Mouse (Mus musculus) kidney, adult 2 months (tissue): ENCODE results near the gene Micall1. TPM values are rescaled to one million over a fixed set of nuclear protein-coding genes. Genes with fewer than 3 reads are reported as not detected.

Source experiments
- DNase-seq: peaks from one replicate; pipeline ENCODE4 v3.0.0; 2021
- H3K27ac ChIP-seq: fragments of 200-500 bp; 2 replicates; pipeline ENCODE4 v1.5.1; 2012; ENCODE audit warnings: low read depth, low read length, control low read depth, inconsistent platforms; ENCODE audit not compliant: insufficient read depth
- H3K27me3 ChIP-seq: fragments of 200-500 bp; replicated peaks from 2 replicates; pipeline ENCODE4 v1.6.1; 2012; ENCODE audit warnings: mild to moderate bottlenecking, moderate library complexity, low read length, inconsistent platforms; ENCODE audit not compliant: control insufficient read depth, insufficient read depth
- H3K36me3 ChIP-seq: fragments of 200-500 bp; 2 replicates; pipeline ENCODE4 v1.6.1; 2012; ENCODE audit warnings: mild to moderate bottlenecking, moderate library complexity, low read length, inconsistent platforms; ENCODE audit not compliant: control insufficient read depth, insufficient read depth
- H3K4me1 ChIP-seq: fragments of 200-500 bp; 2 replicates; pipeline ENCODE4 v1.6.1; 2011; ENCODE audit warnings: low read length; ENCODE audit not compliant: control insufficient read depth, insufficient read depth
- H3K4me3 ChIP-seq: fragments of 200-500 bp; 2 replicates; pipeline ENCODE4 v1.5.1; 2011; ENCODE audit warnings: mild to moderate bottlenecking, low read depth, low read length, control low read depth; ENCODE audit not compliant: insufficient read depth
- CTCF ChIP-seq: fragments of 200-500 bp; conservative IDR thresholded peaks from 2 replicates; pipeline ENCODE4 v1.5.1; 2011; ENCODE audit warnings: low read depth, mild to moderate bottlenecking, control low read depth, low read length, moderate library complexity, mixed read lengths; ENCODE audit not compliant: insufficient read depth, insufficient read length
- POLR2A ChIP-seq: fragments of 200-500 bp; IDR thresholded peaks from one replicate; pipeline ENCODE4 v1.6.1; 2011; ENCODE audit warnings: low read depth, low read length, control low read depth
- WGBS: fragments of 180-500 bp; shearing (Covaris S2); methylation state at CpG from one replicate; pipeline ENCODE4 v1.1.7; 2018; 5-methylcytosine and 5-hydroxymethylcytosine counted together
- polyA plus RNA-seq: library from polyadenylated mRNA; depleted of rRNA; stranded (reverse); fragments of >200 nt; gene quantifications from 2 replicates; pipeline ENCODE4 v1.2.3, GENCODE M21; 2012

The Micall1 gene
- polyA plus RNA-seq, 1 experiment = 23.3 TPM

DNA sequence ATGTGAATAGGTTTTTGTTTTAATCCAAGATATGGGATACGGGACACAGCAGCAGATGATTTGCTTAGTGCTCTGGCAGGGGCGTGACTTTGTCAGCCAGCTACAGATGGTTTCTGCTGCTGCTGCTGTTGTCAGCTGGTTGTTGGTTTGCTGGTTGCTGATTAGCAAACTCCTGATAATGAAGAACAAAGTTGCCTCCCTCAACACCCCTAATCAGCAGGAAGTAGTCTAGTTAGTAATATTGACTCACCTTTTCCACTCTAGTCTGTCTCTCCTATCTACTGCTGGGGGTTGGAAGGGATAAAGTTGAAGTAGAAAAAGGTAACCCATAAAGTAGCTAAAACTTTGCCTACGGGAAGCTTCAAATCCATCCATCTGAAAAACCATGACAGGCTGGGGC, 41.1 kb upstream of the Micall1 start:
- DNase-seq = no peak
- H3K4me1 ChIP-seq = peaks cover 5% of the 10 kb centered on the region; the same call in 1 of the 2 replicates
- H3K27me3 ChIP-seq = no peaks in the 10 kb centered on the region
- 65% methylated on average over 3 of the region's 3 CpGs for WGBS
- TF ChIP-seq CTCF = no peak
- TF ChIP-seq POLR2A = no peak
- no peak overlapping the region for H3K4me3 ChIP-seq
- H3K27ac ChIP-seq = no peak overlapping the region
- H3K36me3 ChIP-seq = no peaks in the 10 kb centered on the region

DNA sequence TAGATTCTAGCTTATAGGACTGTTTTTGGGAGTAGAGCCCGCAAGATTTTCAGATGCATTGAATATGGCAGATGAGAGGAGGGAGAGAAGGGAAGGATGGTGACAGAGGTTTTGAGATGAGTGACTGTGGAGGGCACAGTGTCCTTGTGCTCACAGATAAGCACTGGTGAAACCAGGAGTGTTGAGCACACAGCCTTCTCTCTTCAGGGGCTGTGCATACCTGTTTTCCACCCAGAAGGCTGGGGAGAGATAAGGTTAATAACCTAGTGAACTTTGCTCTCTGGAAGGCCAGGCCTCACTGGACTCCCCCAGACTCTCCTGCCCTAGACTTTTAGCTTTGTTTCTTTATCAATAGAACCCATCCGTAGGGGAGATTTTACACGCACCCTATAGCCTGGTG, 40.3 kb upstream of the Micall1 start:
- Histone ChIP-seq H3K4me3 (no peak overlapping the region), H3K27ac (no peak overlapping the region), H3K27me3 (no peaks in the 10 kb centered on the region), H3K36me3 (no peaks in the 10 kb centered on the region), H3K4me1 (peaks cover 3% of the 10 kb centered on the region; the same call in 1 of the 2 replicates)
- no peak for TF ChIP-seq CTCF
- no peak for TF ChIP-seq POLR2A
- WGBS = 81% methylated on average over 3 of the region's 3 CpGs
- no peak for DNase-seq

DNA sequence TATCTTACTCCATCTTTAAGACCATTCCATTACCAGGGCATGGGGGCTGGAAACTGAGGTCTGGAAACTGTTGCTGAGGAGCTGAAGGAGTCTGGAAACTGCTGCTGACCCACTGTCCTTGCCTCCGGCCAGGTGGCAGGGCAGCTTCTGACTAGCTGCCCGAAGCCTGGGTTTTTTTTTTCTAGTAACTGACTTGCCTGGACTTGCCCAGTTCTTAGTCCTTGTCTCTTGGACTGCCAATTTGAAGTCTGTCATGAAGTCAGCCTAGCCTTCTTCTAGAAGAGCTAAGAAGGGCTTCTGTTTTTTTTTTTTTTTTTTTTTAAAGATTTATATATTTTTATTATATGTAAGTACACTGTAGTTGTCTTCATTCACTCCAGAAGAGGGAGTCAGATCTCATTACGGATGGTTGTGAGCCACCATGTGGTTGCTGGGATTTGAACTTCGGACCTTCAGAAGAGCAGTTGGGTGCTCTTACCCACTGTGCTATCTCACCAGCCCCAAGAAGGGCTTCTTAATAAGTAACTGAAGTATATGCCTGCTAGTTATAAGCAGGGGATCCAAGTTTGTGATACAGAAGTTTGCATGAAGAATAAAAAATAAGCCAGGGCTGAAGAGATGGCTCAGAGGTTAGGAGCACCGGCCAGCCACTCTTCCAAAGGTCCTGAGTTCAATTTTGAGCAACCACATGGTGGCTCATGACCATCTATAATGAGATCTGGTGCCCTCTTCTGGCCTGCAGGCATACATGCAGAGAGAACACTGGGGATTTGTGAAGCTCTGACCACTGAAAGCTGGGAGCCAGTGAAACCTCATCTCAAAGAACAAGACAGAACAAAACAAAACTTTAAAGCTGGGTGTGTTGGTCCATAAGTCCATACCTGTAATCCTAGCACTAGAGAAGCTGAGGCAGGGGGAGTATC, 37.3 kb upstream of the Micall1 start:
- H3K36me3 ChIP-seq = no peaks in the 10 kb centered on the region
- H3K4me3 ChIP-seq = no peak overlapping the region
- WGBS = 51% methylated on average over 5 of the region's 5 CpGs
- no peak overlapping the region for H3K27ac ChIP-seq
- H3K4me1 ChIP-seq = peaks cover 7% of the 10 kb centered on the region; the same call in 1 of the 2 replicates
- no peaks in the 10 kb centered on the region for H3K27me3 ChIP-seq
- TF ChIP-seq CTCF = peak; percentile 80
- no peak for TF ChIP-seq POLR2A
- DNase-seq = peak; percentile 67

DNA sequence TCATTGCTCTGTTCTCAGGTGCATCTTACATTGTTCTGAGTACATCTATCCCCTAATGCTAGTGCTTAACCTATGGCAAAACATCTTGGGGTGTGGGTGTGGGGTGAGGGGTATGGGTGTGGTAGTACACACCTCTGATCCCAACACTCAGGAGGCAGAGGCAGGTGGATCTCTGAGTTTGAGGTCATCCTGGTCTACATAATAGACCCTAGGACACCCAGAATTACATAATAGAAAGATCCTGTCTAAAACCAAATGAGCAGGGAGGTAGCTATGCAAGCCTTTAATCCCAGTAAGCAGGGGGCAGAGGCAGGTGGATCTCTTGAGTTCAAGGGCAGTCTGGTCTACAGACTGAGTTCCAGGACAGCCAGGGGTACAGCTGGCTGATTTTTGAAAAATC, 34.9 kb upstream of the Micall1 start:
- Histone ChIP-seq H3K27me3 (no peaks in the 10 kb centered on the region), H3K36me3 (no peaks in the 10 kb centered on the region; the same call in 1 of the 2 replicates), H3K27ac (no peak overlapping the region), H3K4me1 (peaks cover 7% of the 10 kb centered on the region; the same call in 1 of the 2 replicates), H3K4me3 (no peak overlapping the region)
- DNase-seq = no peak
- TF ChIP-seq POLR2A (no peak), CTCF (no peak)

DNA sequence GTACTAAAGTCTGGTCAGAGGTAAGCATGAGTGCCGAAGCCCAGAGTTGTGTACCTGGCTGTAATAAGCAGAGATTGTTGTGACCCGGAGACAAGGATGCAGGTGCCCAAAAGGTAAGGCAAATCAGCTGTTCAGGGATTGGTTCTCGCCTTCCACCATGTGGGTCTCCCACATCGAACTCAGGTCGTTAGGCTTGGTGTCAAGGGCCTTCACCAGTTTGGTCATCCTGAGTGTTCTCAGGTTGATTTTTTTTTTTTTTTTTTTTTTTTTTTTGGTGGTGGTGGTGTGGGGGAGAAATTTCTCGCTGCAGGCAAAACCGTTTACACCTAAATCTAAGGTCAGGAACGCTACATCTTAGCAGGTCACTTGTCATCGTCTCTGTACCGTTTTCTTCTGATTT, 34.3 kb upstream of the Micall1 start:
- Histone ChIP-seq H3K4me3 (no peak overlapping the region; the same call in 1 of the 2 replicates), H3K27me3 (no peaks in the 10 kb centered on the region), H3K27ac (peak overlapping the region; percentile 90), H3K4me1 (peaks cover 7% of the 10 kb centered on the region; the same call in 1 of the 2 replicates), H3K36me3 (no peaks in the 10 kb centered on the region; the same call in 1 of the 2 replicates)
- TF ChIP-seq CTCF (no peak), POLR2A (no peak)
- DNase-seq = no peak
- WGBS = 37% methylated on average over 10 of the region's 10 CpGs

DNA sequence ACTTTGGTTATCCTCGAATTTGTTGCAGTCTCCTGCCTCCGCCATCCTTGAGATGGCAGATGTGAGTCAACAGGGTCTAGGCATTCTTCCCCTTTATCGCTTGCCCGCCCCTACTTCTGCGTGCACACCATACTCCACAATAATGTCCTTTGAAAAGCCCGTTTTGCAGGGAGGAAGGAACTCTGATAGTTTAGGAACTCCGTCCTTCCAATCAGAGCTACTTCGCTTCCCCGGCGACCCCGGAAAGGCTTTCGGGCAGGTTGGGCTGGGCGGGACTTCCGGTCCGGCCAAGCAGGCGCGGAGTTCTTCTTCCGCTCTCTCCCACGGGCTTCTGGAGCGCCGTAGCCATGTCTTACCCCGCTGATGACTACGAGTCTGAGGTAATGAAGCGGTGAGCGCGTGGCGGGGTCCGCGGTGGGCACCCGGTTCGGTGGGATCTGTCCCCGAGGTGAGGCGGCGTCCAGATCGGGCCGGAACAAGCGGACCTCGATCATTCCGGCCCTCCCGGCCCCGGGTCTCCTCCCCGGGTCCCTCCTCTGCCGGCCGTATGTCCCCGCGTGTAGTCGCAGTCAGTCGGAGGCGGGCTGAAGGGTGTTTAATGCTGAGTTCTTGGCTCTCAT, 33.7 kb upstream of the Micall1 start, which contains the start of gene Eif3l:
Gene Eif3l (plus strand): TSS at position 267 of the 620 bp plus-strand sequence.
- WGBS = under 1% methylated on average over 49 of the region's 49 CpGs
- Histone ChIP-seq H3K4me3 (peak within 1 kb of the TSS; percentile 84), H3K27ac (peak within 1 kb of the TSS; percentile 90), H3K36me3 (no peaks in the 10 kb centered on the region; the same call in 1 of the 2 replicates), H3K4me1 (peaks cover 7% of the 10 kb centered on the region; the same call in 1 of the 2 replicates), H3K27me3 (no peaks in the 10 kb centered on the region)
- TF ChIP-seq POLR2A (no peak), CTCF (no peak)
- peak; percentile 94 for DNase-seq
